Mouse (Mus musculus): ENCODE data around the gene Zfp810. TPM values are rescaled to one million over a fixed set of nuclear protein-coding genes. Genes with fewer than 3 reads are reported as not detected.

Zfp810 gene
- 18.0 TPM for polyA plus RNA-seq (2017; shearing (Covaris generic))

GRCm38 (mm10) chr9:22307156-22307919, at the start of gene Zfp810:
Gene Zfp810 (minus strand): TSS chr9:22307648.

GRCm38 (mm10) chr9:22259184-22260091, 48.0 kb downstream of the Zfp810 start, which contains the start of gene Zfp599:
Gene Zfp599 (minus strand): TSS chr9:22259895.

Other genes starting within 250 kb of the Zfp810 start
- not detected for gene Gm49318, start 236.4 kb downstream of the Zfp810 start, polyA plus RNA-seq (2017; shearing (Covaris generic))
- 8.2 TPM for gene Zfp653, start 236.3 kb downstream of the Zfp810 start, polyA plus RNA-seq (2017; shearing (Covaris generic))
- 50.8 TPM for gene Ecsit, start 222.2 kb downstream of the Zfp810 start, polyA plus RNA-seq (2017; shearing (Covaris generic))
- not detected for gene Cnn1, start 208.4 kb downstream of the Zfp810 start, polyA plus RNA-seq (2017; shearing (Covaris generic))
- 93.2 TPM for gene Elof1, start 190.5 kb downstream of the Zfp810 start, polyA plus RNA-seq (2017; shearing (Covaris generic))
- 253 TPM for gene Acp5, start 171.9 kb downstream of the Zfp810 start, polyA plus RNA-seq (2017; shearing (Covaris generic))
- gene Pigyl, start 150.8 kb downstream of the Zfp810 start, polyA plus RNA-seq (2017; shearing (Covaris generic)) = 45.4 TPM
- not detected for gene Zfp872, start 119.6 kb downstream of the Zfp810 start, polyA plus RNA-seq (2017; shearing (Covaris generic))
- gene Zfp809, start 81.9 kb downstream of the Zfp810 start, polyA plus RNA-seq (2017; shearing (Covaris generic)) = 55.7 TPM
- 7.4 TPM for gene Zfp599, start 47.8 kb downstream of the Zfp810 start, polyA plus RNA-seq (2017; shearing (Covaris generic))
- gene Anln, start 81.5 kb upstream of the Zfp810 start, polyA plus RNA-seq (2017; shearing (Covaris generic)) = 1.5 TPM
- gene 9530077C05Rik, start 103.9 kb upstream of the Zfp810 start, polyA plus RNA-seq (2017; shearing (Covaris generic)) = 1.0 TPM
- gene Gm17545, start 146.6 kb upstream of the Zfp810 start, polyA plus RNA-seq (2017; shearing (Covaris generic)) = not detected
- gene Rp9, start 162.1 kb upstream of the Zfp810 start, polyA plus RNA-seq (2017; shearing (Covaris generic)) = 33.3 TPM
- gene Bbs9, start 168.1 kb upstream of the Zfp810 start, polyA plus RNA-seq (2017; shearing (Covaris generic)) = 19.1 TPM